Mouse (Mus musculus): ENCODE data around the gene Mmp20. TPM values are rescaled to one million over a fixed set of nuclear protein-coding genes. Genes with fewer than 3 reads are reported as not detected.

Gene Mmp20
- total RNA-seq, 2 experiments from 2014 or later = not detected

DNA sequence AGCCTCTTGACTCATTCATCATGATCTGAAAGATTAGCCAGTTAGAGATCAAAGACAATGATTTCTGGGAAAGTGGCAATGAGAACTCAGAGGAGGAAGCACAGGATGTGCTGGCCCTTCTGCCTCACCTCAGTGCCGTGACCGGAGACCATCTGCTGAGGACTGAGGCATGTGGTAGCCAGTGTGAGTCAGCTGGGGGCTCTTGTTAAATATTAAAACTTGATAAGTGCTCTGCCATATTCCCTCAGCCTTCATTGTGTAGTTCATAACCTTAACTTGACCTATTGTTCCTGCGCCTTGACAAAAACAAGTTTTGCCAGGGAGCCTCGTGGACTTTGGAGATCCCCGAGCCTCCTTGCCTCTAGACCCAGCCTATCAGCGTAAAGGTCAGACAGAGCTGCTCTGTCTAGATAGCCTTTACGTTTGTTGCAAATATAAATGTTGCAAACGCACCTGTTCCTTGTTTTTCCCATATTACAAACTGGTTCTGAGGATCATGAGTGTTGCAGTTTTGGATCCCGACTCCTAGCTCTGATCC is 54.1 kb downstream of the Mmp20 start:
- ATAC-seq (replicated peaks; ENCODE audit: low FRiP score, low TSS enrichment, poor library complexity, severe bottlenecking) = no peak

DNA sequence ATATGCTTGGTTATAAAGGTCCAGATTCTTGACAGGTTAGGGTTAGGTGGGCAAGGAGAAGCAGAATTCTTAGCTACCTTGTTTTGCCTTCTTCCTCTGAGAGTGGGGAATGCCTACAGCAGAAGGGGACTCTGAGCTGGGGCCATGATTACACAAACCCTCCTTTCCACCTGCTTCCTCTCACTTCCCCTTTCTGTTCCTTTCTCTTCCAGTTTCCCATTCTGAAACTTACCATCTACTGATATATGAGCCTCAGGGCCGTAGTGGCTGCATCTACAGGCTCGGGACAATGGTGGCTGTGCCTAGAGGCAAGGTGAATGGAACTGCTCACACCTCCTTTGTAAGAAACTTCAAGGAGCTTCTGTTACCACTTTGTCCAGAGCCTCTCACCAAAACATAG is 58.0 kb downstream of the Mmp20 start:
- no peak for ATAC-seq (replicated peaks; ENCODE audit: low FRiP score, low TSS enrichment, poor library complexity, severe bottlenecking)

DNA sequence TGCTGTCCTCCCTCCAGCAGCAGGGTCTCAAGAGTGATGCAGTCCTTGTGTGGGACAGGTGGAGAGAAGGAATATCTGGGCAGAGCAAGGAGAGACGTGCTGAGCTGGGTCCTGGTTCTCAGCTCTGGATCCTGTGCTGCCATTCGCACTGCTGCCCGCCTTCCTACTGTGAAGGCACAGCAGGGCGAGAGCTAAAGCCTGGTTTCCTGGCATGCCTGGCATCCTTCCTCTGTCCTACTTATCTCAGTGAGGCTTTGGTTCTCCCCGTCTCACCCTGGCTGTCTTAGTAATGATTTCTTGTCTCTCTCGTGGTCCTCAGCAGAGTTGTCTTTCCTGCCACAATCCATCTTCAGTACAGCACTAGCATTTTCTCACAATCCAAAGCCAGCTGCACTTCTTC is 61.8 kb downstream of the Mmp20 start:
- no peak for ATAC-seq (replicated peaks; ENCODE audit: low FRiP score, low TSS enrichment, poor library complexity, severe bottlenecking)

DNA sequence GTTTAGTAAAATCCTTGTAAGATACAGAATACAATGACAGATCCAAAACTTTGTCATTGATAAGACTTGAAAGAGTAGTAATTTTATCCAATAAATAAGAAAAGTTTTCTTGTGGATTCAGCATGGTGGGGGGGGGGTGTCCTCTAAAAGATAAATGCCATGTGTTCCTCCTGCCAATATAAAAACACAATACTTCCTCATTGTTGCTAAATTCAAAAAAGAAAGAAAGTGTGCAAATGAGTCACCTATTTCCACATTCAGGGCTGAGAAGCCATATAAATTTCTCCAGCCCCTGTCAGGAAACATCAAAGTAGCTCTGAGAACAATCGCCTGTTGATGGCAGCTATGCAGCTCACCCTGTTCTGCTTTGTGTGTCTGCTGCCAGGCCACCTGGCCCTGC is 63.8 kb downstream of the Mmp20 start, which contains the start of gene Mmp7:
Mmp7 (plus strand) TSS at position 301 of the 400 bp plus-strand sequence.
- no peak for ATAC-seq (replicated peaks; ENCODE audit: low FRiP score, low TSS enrichment, poor library complexity, severe bottlenecking)

DNA sequence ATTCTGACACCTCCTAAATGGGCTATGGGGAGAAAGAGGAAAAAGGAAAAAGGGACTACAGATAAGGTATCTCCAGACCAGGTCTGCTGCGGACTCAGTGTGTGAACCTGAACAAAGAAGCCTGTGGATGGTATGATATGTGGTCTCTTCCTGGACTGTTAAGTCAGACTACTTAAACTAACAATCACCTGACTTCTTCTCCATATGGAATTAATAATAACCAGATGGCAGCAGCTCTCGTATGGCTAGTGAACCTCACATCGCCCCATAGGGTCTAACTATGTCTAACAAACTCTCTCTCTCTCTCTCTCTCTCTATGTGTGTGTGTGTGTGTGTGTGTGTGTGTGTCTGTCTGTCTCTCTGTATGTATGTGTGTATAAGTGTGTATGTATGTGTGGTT is 65.9 kb downstream of the Mmp20 start:
- ATAC-seq (replicated peaks; ENCODE audit: low FRiP score, low TSS enrichment, poor library complexity, severe bottlenecking) = no peak

DNA sequence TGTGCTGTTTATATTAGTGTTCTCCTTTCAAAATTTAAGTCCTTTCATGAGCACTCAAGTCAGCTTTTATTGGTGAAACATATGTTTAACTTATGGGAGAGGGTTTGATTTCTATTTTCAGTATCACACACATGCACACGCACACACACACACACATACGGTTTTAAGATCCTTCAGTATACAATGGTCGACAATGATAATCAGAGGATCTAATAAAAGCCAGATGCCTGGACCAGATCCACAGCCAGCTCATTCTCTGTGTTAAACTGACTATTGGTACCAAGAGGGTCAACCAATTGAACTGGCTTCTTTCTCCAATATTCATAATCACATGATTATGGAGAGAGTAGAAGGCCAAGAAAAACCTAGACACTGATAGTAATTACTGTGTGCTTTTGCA is 67.6 kb downstream of the Mmp20 start:
- no peak for ATAC-seq (replicated peaks; ENCODE audit: low FRiP score, low TSS enrichment, poor library complexity, severe bottlenecking)

DNA sequence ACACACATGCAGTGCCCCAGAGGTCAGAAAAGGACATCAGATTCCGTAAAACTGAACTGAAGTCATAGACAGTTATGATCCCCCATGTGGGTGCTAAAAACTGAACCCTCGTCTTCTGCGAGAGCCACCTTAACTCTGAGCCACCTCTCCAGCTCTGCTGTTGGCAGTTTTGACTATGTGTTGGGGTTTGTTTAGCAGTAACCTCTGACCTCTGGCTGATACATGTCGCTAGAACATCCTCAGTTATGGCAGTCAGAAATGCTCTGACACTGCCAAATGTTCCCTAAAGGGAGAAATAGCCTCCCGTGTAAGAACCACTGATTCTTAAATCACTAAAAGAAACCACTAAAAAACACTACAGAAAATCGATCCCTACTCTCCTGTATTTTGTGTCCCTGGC is 80.7 kb downstream of the Mmp20 start:
- no peak for ATAC-seq (replicated peaks; ENCODE audit: low FRiP score, low TSS enrichment, poor library complexity, severe bottlenecking)

DNA sequence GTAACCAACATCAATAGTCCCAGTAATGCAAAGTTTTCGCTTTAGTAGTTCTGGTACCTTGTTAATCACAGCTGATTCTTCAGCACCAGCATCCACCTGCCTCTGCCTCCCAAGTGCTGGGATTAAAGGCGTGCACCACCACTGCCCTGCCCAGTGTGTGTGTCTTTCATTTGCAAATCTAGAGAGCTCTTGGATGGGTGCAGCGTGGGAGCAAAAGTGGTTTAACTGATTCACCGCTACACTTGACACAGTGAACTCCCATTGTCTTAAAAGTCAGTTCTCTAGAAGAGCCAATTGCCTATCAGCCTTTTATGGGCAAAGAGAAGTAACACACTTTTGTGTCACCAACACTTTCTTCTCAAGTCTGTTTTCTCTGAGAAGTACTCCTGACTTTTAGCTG is 83.2 kb downstream of the Mmp20 start:
- no peak for ATAC-seq (replicated peaks; ENCODE audit: low FRiP score, low TSS enrichment, poor library complexity, severe bottlenecking)

DNA sequence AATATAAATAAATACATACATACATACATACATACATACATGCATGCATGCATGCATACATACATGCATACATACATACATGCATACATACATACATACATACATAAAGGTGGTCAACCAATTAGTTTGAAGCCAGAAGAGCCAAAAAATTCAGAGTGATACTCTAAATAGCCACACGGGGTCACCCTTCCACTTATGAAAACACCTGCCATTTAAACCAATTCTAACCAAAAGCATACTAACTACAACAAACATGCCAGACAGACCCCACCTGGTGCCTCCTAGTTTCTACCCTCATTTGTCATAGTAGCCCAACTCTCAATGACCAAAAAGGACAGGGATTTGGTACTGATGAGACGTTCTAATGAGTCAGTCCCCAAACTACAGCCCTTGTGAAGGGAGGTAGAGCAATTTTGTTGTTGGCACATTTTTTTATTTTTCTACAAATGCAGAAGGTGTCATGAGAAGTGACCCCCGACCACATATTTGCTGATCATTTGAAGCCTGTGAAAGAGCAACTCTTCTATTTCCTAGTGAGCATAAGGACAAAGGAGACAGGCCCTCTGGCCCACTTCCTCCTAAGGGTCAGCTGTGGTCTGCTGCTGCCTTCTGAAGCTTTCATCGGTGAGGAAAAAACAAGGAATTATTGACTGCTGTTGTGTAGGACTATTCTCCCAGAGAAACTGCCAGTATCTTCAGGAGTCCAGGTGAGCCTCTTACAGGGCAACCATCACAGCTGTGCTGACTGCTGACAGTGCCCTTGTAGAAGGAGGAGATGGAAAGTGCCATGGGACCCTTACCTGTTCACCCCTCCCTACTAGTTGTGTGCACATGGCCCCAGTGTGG is 86.3 kb downstream of the Mmp20 start:
- peak; percentile 83 for ATAC-seq (replicated peaks; ENCODE audit: low FRiP score, low TSS enrichment, poor library complexity, severe bottlenecking)

DNA sequence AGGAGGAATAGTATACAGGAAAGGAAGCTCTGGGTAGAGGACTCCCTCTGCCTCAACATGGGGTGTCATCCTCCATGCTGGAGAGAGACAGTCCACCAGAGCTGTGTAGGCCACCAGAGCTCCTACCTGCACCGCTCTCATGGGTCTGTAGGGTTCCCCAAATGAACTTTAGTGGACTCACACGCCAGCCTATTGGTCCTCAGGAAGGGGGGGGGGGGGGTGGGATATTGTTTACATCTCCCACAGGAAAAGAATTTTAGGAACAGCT is 86.8 kb downstream of the Mmp20 start:
- no peak for ATAC-seq (replicated peaks; ENCODE audit: low FRiP score, low TSS enrichment, poor library complexity, severe bottlenecking)

DNA sequence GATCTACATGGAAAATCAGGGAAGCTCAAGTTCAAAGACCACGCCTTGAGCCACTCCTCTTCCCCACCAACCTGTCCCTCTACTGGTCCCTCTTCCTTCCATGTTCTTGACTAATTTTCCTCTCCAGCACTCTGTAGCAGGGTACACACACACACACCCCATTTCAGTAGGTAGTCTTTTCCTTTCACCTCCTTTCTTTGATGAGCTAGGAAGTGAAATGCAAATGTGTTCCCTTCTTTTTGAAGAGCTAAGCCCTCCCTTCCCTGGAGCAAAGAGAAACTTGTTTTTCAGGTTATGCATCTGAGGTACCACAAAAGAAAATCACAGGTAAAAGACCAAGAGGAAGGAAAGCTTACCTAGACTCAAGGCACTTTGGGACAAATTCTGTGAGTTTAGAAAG is 93.5 kb downstream of the Mmp20 start:
- no peak for ATAC-seq (replicated peaks; ENCODE audit: low FRiP score, low TSS enrichment, poor library complexity, severe bottlenecking)

Other genes with a start within 250 kb of the Mmp20 start
- gene Mmp1b, start 240.2 kb upstream of the Mmp20 start, total RNA-seq (2014; fragmentation: Nextera tagmentation) = not detected in 2 replicates
- gene Mmp1b, start 240.2 kb upstream of the Mmp20 start, total RNA-seq (2017) = not detected in 2 replicates
- gene Mmp3, start 182.4 kb upstream of the Mmp20 start, total RNA-seq (2014; fragmentation: Nextera tagmentation) = not detected in 2 replicates
- gene Mmp3, start 182.4 kb upstream of the Mmp20 start, total RNA-seq (2017) = not detected in 2 replicates
- gene Mmp10, start 125.9 kb upstream of the Mmp20 start, total RNA-seq (2014; fragmentation: Nextera tagmentation) = not detected in 2 replicates
- gene Mmp10, start 125.9 kb upstream of the Mmp20 start, total RNA-seq (2017) = not detected in 2 replicates
- 0.35 TPM in 1 of 2 replicates, not detected in the other for gene Mmp8, start 69.8 kb upstream of the Mmp20 start, total RNA-seq (2014; fragmentation: Nextera tagmentation)
- gene Mmp8, start 69.8 kb upstream of the Mmp20 start, total RNA-seq (2017) = 3.4 TPM in 1 of 2 replicates, not detected in the other
- gene Mmp27, start 56.8 kb upstream of the Mmp20 start, total RNA-seq (2014; fragmentation: Nextera tagmentation) = 0.20 TPM in 1 of 2 replicates, not detected in the other
- gene Mmp27, start 56.8 kb upstream of the Mmp20 start, total RNA-seq (2017) = 0.80 and 0.95 TPM in 2 replicates
- not detected in 2 replicates for gene Mmp7, start 63.9 kb downstream of the Mmp20 start, total RNA-seq (2014; fragmentation: Nextera tagmentation)
- not detected in 2 replicates for gene Mmp7, start 63.9 kb downstream of the Mmp20 start, total RNA-seq (2017)
- gene Tmem123, start 135.8 kb downstream of the Mmp20 start, total RNA-seq (2014; fragmentation: Nextera tagmentation) = 67.7 and 78.9 TPM in 2 replicates
- 131 and 161 TPM in 2 replicates for gene Tmem123, start 135.8 kb downstream of the Mmp20 start, total RNA-seq (2017)
- gene Birc2, start 208.8 kb downstream of the Mmp20 start, total RNA-seq (2014; fragmentation: Nextera tagmentation) = 34.6 and 41.7 TPM in 2 replicates
- 36.7 and 61.3 TPM in 2 replicates for gene Birc2, start 208.8 kb downstream of the Mmp20 start, total RNA-seq (2017)
- gene Birc3, start 245.0 kb downstream of the Mmp20 start, total RNA-seq (2014; fragmentation: Nextera tagmentation) = 6.8 and 8.8 TPM in 2 replicates
- gene Birc3, start 245.0 kb downstream of the Mmp20 start, total RNA-seq (2017) = 9.9 and 33.6 TPM in 2 replicates

Data from megakaryocyte-erythroid progenitor cell, adult 5-6 weeks (primary cell).